Mouse (Mus musculus): ENCODE results near the gene Arhgef25.
A peak's percentile ranks its signal among the peaks of the same experiment; 100 is the strongest.
"Not testable (repeated sequence)": the region's sequence is repeated elsewhere in the genome, so short reads cannot be mapped to it uniquely, and the experiment has no call there.

The Arhgef25 gene

DNA sequence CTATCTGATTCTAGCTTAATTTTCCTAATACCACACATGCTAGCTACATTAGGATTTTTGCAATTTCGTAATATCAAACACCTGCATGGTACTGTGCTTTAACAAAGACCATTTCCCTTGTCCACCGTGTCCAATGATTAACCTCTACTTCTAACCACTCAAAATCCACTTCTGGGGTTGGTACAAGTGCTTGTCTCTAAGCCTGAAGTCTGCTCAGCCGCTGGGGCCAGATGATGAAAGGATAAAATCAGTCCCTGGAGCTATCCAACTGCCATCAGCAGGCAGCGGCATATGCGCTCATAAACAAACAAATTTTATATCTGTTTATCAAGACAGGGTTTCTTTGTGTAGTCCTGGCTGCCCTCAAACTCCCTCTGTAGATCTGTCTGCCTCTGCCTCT, 14.7 kb upstream of the Arhgef25 start:
- no peak for DNase-seq (ENCODE audit: low spot score in 2 of 2)

GRCm38 (mm10) chr10:127203106-127203505, 13.2 kb upstream of the Arhgef25 start:
- no peak for DNase-seq (ENCODE audit: low spot score in 2 of 2)

DNA sequence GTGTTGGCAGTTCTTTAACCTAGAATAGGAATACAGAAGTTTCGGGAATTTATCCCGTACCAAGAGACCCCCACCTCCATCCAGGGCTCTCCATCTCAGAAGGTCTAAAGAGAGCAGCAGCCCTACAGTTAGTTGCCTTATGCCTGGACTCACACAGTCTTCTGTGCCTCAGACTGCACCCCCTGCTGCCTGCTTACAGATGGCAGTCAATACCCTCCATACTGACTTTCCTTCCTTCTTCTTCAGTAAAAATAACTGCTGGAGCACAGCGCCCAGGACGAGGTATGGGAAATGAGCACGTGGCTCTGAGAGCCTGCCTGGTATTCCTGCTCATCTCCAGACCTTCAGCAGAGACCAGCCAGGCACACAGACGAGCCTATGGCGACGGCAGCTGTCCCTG, 10.4 kb upstream of the Arhgef25 start:
- DNase-seq (ENCODE audit: low spot score in 2 of 2), result no peak

GRCm38 (mm10) chr10:127199474-127199873, 9.6 kb upstream of the Arhgef25 start:
- DNase-seq (ENCODE audit: low spot score in 2 of 2), result no peak

DNA sequence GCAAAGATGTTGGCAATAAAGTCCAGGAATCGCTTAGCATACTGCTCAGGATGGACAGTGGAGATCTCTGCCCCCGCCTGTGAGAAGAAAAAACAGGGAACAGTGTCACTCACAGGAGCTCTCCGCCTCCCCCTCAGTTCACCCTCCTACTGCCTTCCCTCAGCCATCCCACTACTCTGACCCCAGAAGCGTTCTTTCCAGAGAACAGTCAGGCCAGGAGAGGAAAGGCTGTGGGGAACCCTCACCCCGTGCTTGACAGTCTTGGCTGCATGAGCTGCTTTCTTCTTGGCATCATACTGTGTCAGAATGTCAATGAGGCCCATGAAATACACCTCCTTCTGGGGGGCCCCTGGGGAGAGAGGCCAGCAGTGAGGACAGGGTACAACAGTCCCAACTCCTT, 9.2 kb upstream of the Arhgef25 start:
- no peak for DNase-seq (ENCODE audit: low spot score in 2 of 2)

- DNase-seq (ENCODE audit: low spot score in 2 of 2), result no peak
Measured at GRCm38 (mm10) chr10:127198492-127198891, 8.6 kb upstream of the Arhgef25 start.

GRCm38 (mm10) chr10:127197505-127198110, 7.7 kb upstream of the Arhgef25 start:
- DNase-seq (ENCODE audit: low spot score in 2 of 2), result no peak

DNA sequence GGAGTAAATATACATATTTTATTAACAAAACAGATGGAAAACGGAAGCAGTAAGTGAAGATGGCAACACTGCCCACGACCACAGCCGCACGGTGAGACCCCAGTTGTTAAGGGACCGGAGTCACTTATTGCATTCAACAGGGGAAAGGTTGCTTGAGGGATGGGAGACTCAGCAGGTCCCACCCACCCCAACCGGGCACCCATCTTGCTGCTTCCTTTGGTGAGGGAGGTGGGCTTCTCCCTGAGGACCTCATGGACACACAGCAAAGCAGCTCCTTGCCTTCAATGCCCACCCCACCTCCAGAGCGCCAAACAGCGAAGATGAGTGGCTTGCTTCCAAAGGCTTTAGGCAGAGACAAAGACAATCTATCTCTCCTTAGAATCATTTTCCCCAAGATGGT, 7.2 kb upstream of the Arhgef25 start:
- DNase-seq (ENCODE audit: low spot score in 2 of 2), result no peak

- DNase-seq (ENCODE audit: low spot score in 2 of 2), result peak; percentile 39 to 63
Measured at GRCm38 (mm10) chr10:127196392-127196791, 6.5 kb upstream of the Arhgef25 start.

GRCm38 (mm10) chr10:127195328-127196129, 5.6 kb upstream of the Arhgef25 start, which contains the start of gene Dtx3:
Gene Dtx3, minus strand, starts transcription at chr10:127195728.
- DNase-seq (ENCODE audit: low spot score in 2 of 2), result no peak

DNA sequence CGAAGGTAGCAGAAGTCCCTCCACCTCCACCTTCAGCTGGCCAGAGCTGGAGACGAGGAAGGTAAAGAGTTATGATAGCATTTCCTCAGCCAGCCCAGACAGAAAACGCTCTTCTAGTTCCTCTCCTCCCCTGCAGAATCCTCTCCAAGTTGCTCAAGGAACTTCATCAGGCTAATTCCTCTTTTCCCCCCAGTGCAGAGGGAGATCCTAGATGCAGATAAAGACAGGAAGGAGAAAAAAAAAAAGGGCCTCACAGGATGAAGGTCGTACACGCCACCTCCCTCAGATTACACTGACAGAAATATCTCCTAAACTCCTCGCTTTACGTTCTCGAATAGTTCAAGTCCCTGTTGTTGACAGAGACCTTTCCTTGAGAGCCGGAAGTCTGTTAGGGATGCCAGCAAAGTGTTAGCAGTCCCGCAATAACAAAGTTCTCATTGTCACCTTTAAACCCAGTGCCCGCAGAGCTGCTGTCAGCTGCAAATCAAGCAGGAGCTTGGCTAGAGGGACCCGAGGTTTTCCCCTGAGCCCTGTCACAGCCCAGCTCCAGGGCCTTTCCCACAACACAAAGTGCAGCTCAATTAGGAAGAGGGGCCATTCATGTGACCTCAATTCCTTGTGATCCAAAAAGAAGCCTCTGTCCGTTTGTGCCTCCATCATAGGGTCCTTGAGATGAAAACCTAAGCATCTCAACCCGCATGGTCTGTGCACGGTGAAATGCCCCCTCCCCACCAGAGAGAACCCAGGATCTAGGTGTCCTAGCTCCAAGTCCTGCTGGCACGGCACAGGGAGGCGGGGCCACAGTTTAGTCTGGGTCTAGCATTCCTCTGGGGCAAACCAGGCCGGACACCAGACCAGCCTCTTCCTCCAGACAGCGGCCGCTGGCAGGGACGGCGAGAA, 4.8 kb upstream of the Arhgef25 start:
- DNase-seq (ENCODE audit: low spot score in 2 of 2), result peak; percentile 51 to 71

DNA sequence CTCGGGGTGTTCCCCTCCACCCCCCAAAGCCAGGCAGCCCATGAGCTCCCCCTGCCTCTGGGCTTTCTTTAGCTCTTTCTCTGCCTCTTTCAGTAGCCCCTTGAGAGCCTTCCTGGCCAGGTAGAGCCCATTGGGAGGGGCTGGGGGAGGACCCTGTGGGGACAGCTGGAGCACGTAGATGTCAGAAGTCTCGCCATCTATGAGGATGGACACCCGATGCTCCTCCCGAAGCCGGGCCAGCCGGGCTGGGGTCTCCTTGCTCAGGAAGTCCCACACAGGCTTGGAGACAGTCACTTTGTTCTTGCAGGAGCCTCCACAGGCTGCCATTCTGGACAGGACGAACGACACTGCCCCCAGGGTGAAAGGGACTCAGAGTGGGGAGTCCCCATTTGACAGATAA, 3.1 kb upstream of the Arhgef25 start:
- no peak for DNase-seq (ENCODE audit: low spot score in 2 of 2)

GRCm38 (mm10) chr10:127192057-127192328, 2.1 kb upstream of the Arhgef25 start:
- DNase-seq (ENCODE audit: low spot score in 2 of 2), result not testable (repeated sequence)

DNA sequence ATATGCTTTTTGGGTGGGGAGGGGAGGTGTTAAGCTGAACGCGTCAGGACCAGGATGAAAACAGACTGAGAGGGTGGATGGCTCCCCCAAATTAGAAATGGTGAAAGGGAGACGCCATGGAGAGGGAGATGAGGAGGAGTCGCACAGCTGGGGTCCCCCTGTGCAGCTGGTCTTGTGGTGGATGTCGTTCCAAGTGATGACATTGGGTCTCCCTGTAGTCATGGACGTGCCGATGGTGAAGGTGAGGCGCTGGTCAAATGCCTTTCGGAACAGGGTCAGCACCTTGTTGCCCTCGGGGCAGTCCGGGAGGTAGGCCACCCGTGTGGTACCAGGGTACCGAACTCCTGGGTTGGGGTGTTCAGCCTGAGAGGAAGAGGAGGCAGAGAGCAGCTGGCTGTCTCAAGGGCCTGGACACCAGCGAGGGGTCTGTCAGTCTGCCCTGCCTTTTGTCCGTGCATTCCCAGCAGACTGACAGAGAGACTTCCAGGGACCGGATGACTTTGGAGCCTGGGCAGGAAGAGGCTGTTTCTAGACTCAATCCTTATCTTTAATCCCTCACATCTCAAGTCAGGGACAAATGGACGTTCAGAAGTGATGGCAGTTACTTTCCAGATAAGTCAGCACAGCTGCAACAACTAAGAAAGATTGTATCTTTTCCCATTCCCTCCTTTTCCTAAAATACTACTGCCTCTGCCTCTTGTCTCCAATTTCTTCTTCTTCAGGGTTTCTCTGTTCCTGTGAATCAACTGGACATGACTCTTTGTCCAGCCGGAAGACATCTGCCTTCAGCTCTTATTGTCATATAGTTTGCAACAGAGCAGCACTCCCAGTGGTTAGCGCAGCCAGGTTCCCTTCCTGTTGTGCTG, 1.5 kb upstream of the Arhgef25 start:
- no peak for DNase-seq (ENCODE audit: low spot score in 2 of 2)

DNA sequence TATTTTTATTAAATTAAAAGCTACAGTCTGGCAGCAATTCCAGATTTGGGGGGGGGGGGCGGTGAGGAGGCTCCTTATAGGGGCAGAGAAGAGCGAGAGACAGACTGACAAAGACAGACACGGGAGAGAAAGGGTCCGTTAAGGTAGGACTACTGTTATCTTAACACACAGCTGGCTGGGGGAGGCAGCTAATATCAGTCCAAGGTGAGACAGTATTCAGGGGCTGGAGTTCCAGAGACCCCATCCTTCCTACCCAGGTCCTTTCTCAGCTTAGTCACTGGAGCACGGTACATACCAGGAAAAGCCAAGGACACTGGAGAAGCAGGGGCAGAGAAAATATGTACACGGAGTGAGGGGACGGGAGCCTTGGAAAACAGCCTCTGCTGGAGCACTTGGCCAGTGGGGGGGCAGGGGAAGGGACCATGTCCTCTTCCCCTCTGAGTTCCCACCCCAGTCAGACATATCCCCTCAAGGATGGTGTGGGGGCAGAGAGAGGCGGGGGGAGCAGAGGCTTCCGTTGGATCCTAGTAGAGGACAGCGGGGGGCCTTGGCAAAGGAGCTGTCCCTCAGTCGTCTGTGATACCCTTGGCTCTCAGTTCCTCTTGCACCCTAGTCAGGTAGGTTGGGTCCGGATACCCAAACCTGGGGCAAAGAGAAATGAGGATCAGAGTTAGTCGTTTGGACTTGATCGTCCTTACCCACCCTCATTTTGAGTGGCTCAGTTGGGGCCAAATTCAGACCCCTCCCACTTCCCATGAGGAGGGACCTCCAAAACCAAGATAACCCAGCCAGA, 711 bp upstream of the Arhgef25 start:
- DNase-seq (ENCODE audit: low spot score in 2 of 2), result no peak

DNA sequence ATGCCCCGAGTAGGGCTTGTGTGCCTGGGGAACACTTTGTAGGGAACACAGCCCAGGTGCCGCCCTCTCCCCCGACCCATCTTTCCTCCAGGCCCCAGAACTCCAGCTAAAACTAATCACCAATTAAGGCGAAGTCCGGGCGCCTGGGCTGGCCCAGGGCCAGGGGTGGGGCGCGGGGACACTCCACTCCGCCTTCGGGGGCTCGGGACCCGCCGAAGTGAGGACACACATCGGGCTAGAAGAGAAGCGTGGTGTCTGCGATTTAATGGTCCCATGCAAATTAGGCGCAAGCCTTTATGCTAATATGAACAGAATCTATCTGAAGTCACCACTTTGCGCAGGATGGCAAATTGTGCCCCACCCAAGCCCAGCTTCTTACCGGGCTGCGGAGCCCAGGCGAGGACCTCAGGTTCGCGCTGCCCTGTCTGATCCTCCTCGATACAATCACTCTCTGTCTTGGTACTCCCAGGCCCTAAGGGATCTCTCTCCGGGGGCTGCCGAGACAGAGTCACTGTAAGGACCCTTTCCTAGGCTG, 700 bp downstream of the Arhgef25 start:
- DNase-seq (ENCODE audit: low spot score in 2 of 2), result peak; percentile 39 to 47

- DNase-seq (ENCODE audit: low spot score in 2 of 2), result peak; percentile 18 to 45
Measured at GRCm38 (mm10) chr10:127188465-127189115, 1.3 kb downstream of the Arhgef25 start.

GRCm38 (mm10) chr10:127188079-127188453, 1.8 kb downstream of the Arhgef25 start:
- no peak for DNase-seq (ENCODE audit: low spot score in 2 of 2)

GRCm38 (mm10) chr10:127187371-127188078, 2.4 kb downstream of the Arhgef25 start:
- DNase-seq (ENCODE audit: low spot score in 2 of 2), result no peak
